Mouse (Mus musculus) kidney, adult 2 months (tissue): Measurements from ENCODE around the gene Asb8.

Experiments used
- CTCF ChIP-seq: fragments of 200-500 bp; conservative IDR thresholded peaks from 2 replicates; pipeline ENCODE4 v1.5.1; 2011; ENCODE audit warnings: low read depth, mild to moderate bottlenecking, control low read depth, low read length, moderate library complexity, mixed read lengths; ENCODE audit not compliant: insufficient read depth, insufficient read length
- POLR2A ChIP-seq: fragments of 200-500 bp; IDR thresholded peaks from one replicate; pipeline ENCODE4 v1.6.1; 2011; ENCODE audit warnings: low read depth, low read length, control low read depth

GRCm38 (mm10) chr15:98155272-98155671 lies 10.2 kb downstream of the Asb8 start:
- TF ChIP-seq POLR2A (no peak), CTCF (no peak)
